ENCODE assay signal across 10 mouse cellular contexts in the genomic region with DNA sequence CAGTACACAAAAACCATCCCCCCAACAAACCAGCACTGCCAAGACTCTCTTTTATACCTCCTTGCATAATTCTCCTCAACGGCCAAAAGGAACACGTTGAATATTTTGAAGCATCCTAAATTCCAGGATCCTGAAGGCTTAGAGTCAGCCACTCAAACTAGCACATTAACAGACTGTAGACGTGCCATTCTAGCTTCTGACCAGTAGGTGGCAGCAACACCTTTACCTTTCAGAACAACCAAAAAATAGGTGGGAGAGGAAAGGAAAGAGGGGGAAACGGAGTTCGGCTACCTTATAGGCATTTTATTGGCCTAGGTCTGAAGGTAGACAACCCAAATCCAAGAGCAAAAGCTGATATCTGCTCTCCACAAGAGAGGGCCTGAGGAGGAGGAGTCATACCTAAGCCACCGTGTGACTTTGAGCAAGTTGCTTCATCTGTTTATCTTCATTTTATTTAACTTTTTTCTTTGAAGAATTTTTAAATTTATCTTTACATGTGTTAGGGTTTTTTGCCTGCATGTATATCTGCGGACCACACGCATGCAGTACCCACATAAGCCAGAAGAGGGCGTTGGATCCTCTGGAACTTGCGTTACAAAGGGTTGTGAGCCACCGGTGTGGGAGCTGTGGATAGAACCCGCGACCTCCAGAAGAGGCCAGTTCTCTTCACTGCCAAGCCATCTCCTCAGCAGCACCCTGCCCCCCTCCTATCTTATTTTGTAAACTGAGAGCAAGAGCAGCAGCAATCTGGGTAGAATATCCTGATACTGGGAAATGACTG. TPM values are rescaled to one million over a fixed set of nuclear protein-coding genes. Genes with fewer than 3 reads are reported as not detected.
DNase-seq lines count a peak whose midpoint lies in the region; ATAC-seq and TF ChIP-seq lines count a peak whose summit lies in the region.
"Had no signal": no experiment of that assay in that cellular context is flagged by ENCODE, and none has a peak within 500 bp of the region (broad histone marks: within the 10 kb centered on the region; RNA-seq: fewer than 3 reads in every experiment).

No protein-coding gene starts in this region.

- no peaks in the 10 kb centered on the region for H3K9me3 ChIP-seq in midbrain, embryonic 14.5 days (ENCODE audit: control insufficient read depth, low read length)
- no peaks in the 10 kb centered on the region for H3K9me3 ChIP-seq in midbrain, embryonic 16.5 days (replicated peaks; ENCODE audit: control insufficient read depth, low read length, poor library complexity, severe bottlenecking)
- H3K9me3 ChIP-seq: midbrain, embryonic 12.5 days had no signal

- H3K9ac ChIP-seq in midbrain, embryonic 14.5 days (replicated peaks; ENCODE audit: low read length), result no peak overlapping the region
- H3K9ac ChIP-seq in midbrain, embryonic 16.5 days (ENCODE audit: low read depth, low read length), result no peak overlapping the region

- no peak for ATAC-seq in midbrain, embryonic 14.5 days (ENCODE audit: low FRiP score, low TSS enrichment)
- no peak for ATAC-seq in midbrain, embryonic 16.5 days

- TF ChIP-seq CTCF in cortical plate, adult 2 months (IDR thresholded peaks at IDR 0.05; ENCODE audit: extremely low read depth, insufficient read depth, low read length), result peak; percentile 85

- no peak overlapping the region for H3K4me3 ChIP-seq in midbrain, embryonic 14.5 days (replicated peaks; ENCODE audit: low read depth, low read length)
- no peak overlapping the region for H3K4me3 ChIP-seq in midbrain, embryonic 16.5 days (ENCODE audit: low read depth, low read length)
- H3K4me3 ChIP-seq in cortical plate, adult 2 months (ENCODE audit: insufficient read depth, low read length), result no peak overlapping the region
- H3K4me3 ChIP-seq: midbrain, embryonic 12.5 days had no signal

- H3K36me3 ChIP-seq in midbrain, embryonic 14.5 days (ENCODE audit: control insufficient read depth, insufficient read depth, low read length), result no peaks in the 10 kb centered on the region
- no peaks in the 10 kb centered on the region for H3K36me3 ChIP-seq in midbrain, embryonic 16.5 days (ENCODE audit: control insufficient read depth, insufficient read depth, low read length)
- H3K36me3 ChIP-seq: midbrain, embryonic 12.5 days had no signal

- TF ChIP-seq POLR2A in cortical plate, adult 2 months (IDR thresholded peaks at IDR 0.05; ENCODE audit: extremely low read depth, insufficient read depth, low read length), result no peak

- no peak overlapping the region for H3K27ac ChIP-seq in midbrain, embryonic 14.5 days (replicated peaks; ENCODE audit: low read depth, low read length)
- H3K27ac ChIP-seq in midbrain, embryonic 16.5 days (ENCODE audit: low read length), result no peak overlapping the region
- no peak overlapping the region for H3K27ac ChIP-seq in cortical plate, adult 2 months (ENCODE audit: insufficient read depth, low read length)
- H3K27ac ChIP-seq: midbrain, embryonic 12.5 days had no signal

- WGBS in midbrain, embryonic 14.5 days, result 33% methylated on average over 13 of the region's 13 CpGs
- WGBS in midbrain, embryonic 16.5 days, result 35% methylated on average over 13 of the region's 13 CpGs

- H3K4me1 ChIP-seq in midbrain, embryonic 14.5 days (ENCODE audit: control insufficient read depth, insufficient read depth, low read length), result no peaks in the 10 kb centered on the region
- no peaks in the 10 kb centered on the region; the same call in 1 of the 2 replicates for H3K4me1 ChIP-seq in midbrain, embryonic 16.5 days (ENCODE audit: control insufficient read depth, insufficient read depth, low read length)
- H3K4me1 ChIP-seq in cortical plate, adult 2 months (ENCODE audit: control insufficient read depth, insufficient read depth, low read length), result no peaks in the 10 kb centered on the region

- peak; percentile 60 for DNase-seq in adrenal gland, postnatal 14 days
- DNase-seq in adrenal gland, postnatal 4 days (ENCODE audit: low spot score in 2 of 2), result no peak
- peak; percentile 91 for DNase-seq in midbrain, embryonic 14.5 days
- DNase-seq in kidney, postnatal 14 days, result peak; percentile 71
- peak; percentile 75 for DNase-seq in lung, postnatal 36 days
- peak; percentile 67 for DNase-seq in testis, postnatal 10 days (ENCODE audit: low spot score)

- H3K4me2 ChIP-seq in midbrain, embryonic 14.5 days (ENCODE audit: low read length), result no peak overlapping the region
- no peak overlapping the region for H3K4me2 ChIP-seq in midbrain, embryonic 16.5 days (ENCODE audit: low read length)
- H3K4me2 ChIP-seq: midbrain, embryonic 12.5 days had no signal

- H3K27me3 ChIP-seq in midbrain, embryonic 14.5 days (ENCODE audit: control insufficient read depth, insufficient read depth, low read length), result peaks cover 26% of the 10 kb centered on the region
- peaks cover 15% of the 10 kb centered on the region; the same call in 1 of the 2 replicates for H3K27me3 ChIP-seq in midbrain, embryonic 16.5 days (ENCODE audit: control insufficient read depth, insufficient read depth, low read depth, low read length)

RNA-seq across cellular contexts. Expression of gene Prph, which starts 5.3 kb away (rescaled TPM):
- total RNA-seq in adrenal gland, postnatal 14 days (2021), result 6.5 and 25.2 TPM in 2 replicates
- total RNA-seq in adrenal gland, postnatal 4 days (2021), result 10 to 100 TPM; 26.7 to 68.4 TPM
- polyA plus RNA-seq in midbrain, embryonic 14.5 days (2014; fragmentation: Nextera tagmentation; extraction: Ambion mirVana), result 11.7 and 15.5 TPM in 2 replicates
- 5.1 and 7.1 TPM in 2 replicates for polyA plus RNA-seq in midbrain, embryonic 16.5 days (2015; fragmentation: Nextera tagmentation; extraction: Ambion mirVana)
- polyA plus RNA-seq in cortical plate, adult 2 months (2012; rRNA removed), result 3.1 and 3.2 TPM in 2 replicates

RNA-seq across cellular contexts. Expression of gene Tuba1c, which starts 20.0 kb away (rescaled TPM):
- total RNA-seq in adrenal gland, postnatal 14 days (2021), result 200 and 223 TPM in 2 replicates
- total RNA-seq in adrenal gland, postnatal 4 days (2021), result 100 to 1,000 TPM; 200 to 217 TPM
- 13.5 and 24.8 TPM in 2 replicates for polyA plus RNA-seq in midbrain, embryonic 14.5 days (2014; fragmentation: Nextera tagmentation; extraction: Ambion mirVana)
- polyA plus RNA-seq in midbrain, embryonic 16.5 days (2015; fragmentation: Nextera tagmentation; extraction: Ambion mirVana), result 11.6 and 12.5 TPM in 2 replicates
- 5.5 and 7.1 TPM in 2 replicates for polyA plus RNA-seq in cortical plate, adult 2 months (2012; rRNA removed)

RNA-seq across cellular contexts. Expression of gene Troap, which starts 24.7 kb away (rescaled TPM):
- 6.3 and 6.9 TPM in 2 replicates for total RNA-seq in adrenal gland, postnatal 14 days (2021)
- 10 to 100 TPM; 14.5 to 17.1 TPM for total RNA-seq in adrenal gland, postnatal 4 days (2021)
- 3.9 and 4.9 TPM in 2 replicates for polyA plus RNA-seq in midbrain, embryonic 14.5 days (2014; fragmentation: Nextera tagmentation; extraction: Ambion mirVana)
- 3.2 and 4.9 TPM in 2 replicates for polyA plus RNA-seq in midbrain, embryonic 16.5 days (2015; fragmentation: Nextera tagmentation; extraction: Ambion mirVana)
- 0.76 and 1.1 TPM in 2 replicates for polyA plus RNA-seq in cortical plate, adult 2 months (2012; rRNA removed)

RNA-seq across cellular contexts. Expression of gene C1ql4, which starts 38.0 kb away (rescaled TPM):
- not detected in 2 replicates for total RNA-seq in adrenal gland, postnatal 14 days (2021)
- total RNA-seq in adrenal gland, postnatal 4 days (2021), result under 1 TPM in 1 of 2 experiments, not detected in 1; 0.20 TPM
- 13.2 and 13.7 TPM in 2 replicates for polyA plus RNA-seq in midbrain, embryonic 14.5 days (2014; fragmentation: Nextera tagmentation; extraction: Ambion mirVana)
- 7.2 and 7.8 TPM in 2 replicates for polyA plus RNA-seq in midbrain, embryonic 16.5 days (2015; fragmentation: Nextera tagmentation; extraction: Ambion mirVana)
- polyA plus RNA-seq in cortical plate, adult 2 months (2012; rRNA removed), result not detected in 2 replicates
- total RNA-seq: gastrocnemius, postnatal 4 days had no signal

RNA-seq across cellular contexts. Expression of gene Dnajc22, which starts 43.3 kb away (rescaled TPM):
- total RNA-seq in adrenal gland, postnatal 14 days (2021), result 7.1 and 13.9 TPM in 2 replicates
- 1 to 10 TPM; 3.7 to 6.4 TPM for total RNA-seq in adrenal gland, postnatal 4 days (2021)
- polyA plus RNA-seq in midbrain, embryonic 14.5 days (2014; fragmentation: Nextera tagmentation; extraction: Ambion mirVana), result 0.71 and 1.6 TPM in 2 replicates
- 0.75 and 1.3 TPM in 2 replicates for polyA plus RNA-seq in midbrain, embryonic 16.5 days (2015; fragmentation: Nextera tagmentation; extraction: Ambion mirVana)
- polyA plus RNA-seq in cortical plate, adult 2 months (2012; rRNA removed), result 0.06 TPM in 2 replicates
- total RNA-seq: gastrocnemius, postnatal 4 days had no signal

Comparison
In these comparisons a context has a peak if more than half of its experiments do, and no peak if none do; other contexts are left out.
1. DNase-seq: peak in adrenal gland, postnatal 14 days (single experiment), midbrain, embryonic 14.5 days (single experiment), kidney, postnatal 14 days (single experiment), lung, postnatal 36 days (single experiment) and testis, postnatal 10 days (single experiment); none in adrenal gland, postnatal 4 days (0 of 2).